Mouse (Mus musculus) liver (tissue): ENCODE results near the gene Rrp12.

ENCODE experiments used
- DNase-seq: peaks from one replicate; pipeline ENCODE4 v3.0.0-alpha.2; 2020; ENCODE audit warnings: mixed read lengths

Rrp12 gene

DNA sequence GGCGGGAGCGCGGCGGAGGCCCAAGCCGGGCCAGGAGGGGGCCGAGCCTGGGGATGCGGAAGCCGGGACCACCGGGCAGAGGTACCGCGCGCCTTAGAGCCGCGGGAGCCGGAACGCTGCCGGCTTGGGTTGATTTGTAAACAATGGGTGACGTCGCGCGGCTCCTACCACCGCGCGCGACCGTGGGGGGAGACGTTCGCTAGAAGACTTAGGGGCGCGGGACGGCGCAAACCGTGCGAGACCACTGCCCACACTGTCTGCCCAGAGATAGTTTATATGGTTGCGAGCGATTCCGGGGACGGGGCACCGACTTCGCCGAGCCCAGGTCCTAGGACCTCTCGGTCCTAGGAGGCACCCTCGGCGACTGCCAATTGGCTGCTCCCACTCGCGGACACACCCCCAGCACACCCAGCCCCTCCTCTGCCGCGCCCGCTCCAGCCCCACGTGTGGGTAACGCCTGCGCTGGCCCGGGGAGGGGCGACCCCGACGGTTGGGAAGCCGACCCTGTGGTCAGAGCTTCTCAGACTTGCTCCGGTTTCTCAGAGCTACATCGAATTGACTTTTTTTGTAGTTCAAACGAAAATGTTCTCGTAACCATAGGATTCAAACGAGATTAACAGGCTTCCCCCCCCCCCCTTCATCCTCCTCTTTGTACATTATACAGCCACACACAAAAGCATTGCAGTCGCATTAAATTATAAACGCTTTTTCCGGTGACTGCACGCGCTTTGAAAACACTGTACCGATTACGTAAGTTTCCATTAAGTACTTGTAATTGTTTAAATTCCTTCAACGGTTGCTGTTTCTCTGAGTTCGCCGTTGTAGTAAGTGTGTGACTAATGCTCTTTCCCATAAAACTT is 47.8 kb downstream of the Rrp12 start, which contains the start of gene Frat2:
TSS of gene Frat2 (minus strand) at position 141 of the 860 bp plus-strand sequence.
- DNase-seq: peak; percentile 93

- peak; percentile 58 for DNase-seq
Measured at GRCm38 (mm10) chr19:41847614-41847991, 48.4 kb downstream of the Rrp12 start.

DNA sequence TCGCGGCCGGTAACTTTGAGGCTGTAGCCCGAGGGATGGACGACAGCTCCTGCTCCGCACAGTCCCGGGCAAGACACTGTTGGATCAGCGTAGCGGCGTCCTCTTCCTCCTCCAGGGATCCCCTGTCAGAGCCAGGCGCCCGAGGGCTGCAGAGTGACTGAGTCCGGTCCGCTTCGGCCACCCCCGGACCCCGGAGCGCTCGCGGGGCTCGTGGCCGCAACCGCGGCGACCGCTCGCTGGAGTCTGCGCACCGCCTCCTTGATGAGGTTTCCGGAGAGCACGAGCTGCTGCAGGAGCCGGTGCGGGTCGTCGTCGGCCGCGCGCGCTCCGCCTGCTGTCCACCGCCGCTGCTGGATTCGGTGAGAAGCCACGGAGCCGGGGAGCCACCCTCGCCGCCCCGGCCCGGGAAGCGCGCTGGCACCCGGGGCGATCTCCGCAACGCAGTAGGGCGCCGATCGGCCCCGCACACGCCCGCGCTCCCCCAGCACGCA is 48.8 kb downstream of the Rrp12 start:
- peak; percentile 59 for DNase-seq

- peak; percentile 23 for DNase-seq
Measured at GRCm38 (mm10) chr19:41846366-41847090, 49.4 kb downstream of the Rrp12 start.

DNA sequence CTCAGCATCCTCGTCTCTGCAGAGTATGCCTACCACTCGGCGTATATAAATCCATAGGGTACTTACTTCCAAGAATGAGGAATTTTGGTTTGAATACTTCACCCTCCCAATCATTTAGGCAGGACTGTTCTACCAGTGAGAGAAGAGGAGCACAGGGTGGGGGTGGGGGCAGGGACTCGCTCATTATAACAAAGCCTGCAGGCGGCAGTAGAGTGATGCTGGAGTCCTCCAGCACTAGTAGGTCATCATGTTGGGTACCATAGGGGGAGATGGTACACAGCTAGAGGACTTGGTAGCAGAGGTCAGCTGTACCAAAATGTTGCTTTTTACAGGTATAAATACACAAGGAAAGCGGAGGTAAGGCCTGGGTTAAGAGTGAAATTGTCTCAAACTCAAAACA is 51.6 kb downstream of the Rrp12 start:
- DNase-seq: peak; percentile 45

DNA sequence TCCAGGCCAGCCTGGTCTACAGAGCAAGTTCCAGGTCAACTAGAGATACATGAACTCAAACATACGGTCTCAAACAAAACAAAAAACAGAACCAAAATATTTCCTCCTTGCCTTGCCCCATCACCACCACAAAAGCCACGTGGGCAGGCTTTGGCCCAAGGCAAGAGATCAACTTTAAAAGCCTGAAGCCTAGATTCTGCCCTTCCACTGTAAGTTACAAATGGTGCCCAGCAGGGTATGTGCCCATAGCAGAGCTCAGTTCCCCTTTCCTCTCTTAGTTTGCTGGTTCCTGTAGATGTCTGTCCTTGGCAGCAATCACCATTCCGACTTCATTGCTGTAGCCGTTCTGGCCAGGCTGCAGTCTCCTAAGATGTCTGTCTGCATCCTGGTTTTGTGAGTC is 53.3 kb downstream of the Rrp12 start:
- DNase-seq: no peak

- no peak for DNase-seq
Measured at GRCm38 (mm10) chr19:41842196-41842595, 53.8 kb downstream of the Rrp12 start.

GRCm38 (mm10) chr19:41841105-41841750 is 54.7 kb downstream of the Rrp12 start:
- no peak for DNase-seq

DNA sequence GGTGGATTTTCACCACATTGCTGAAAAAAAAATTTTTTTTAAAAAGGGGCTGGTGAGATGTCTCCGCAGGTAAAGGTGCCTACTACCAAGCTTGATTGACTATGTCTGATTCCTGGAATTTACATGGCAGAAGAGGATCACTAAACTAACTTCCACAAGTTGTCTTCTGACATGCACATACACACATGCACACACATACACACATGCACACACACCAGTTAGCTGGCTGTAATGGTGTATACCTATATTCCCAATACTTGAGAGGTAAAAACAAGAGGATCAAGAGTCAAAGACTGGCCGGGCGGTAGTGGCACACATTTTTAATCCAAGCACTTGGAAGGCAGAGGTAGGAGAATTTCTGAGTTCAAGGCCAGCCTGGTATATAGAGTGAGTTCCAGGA is 56.3 kb downstream of the Rrp12 start:
- no peak for DNase-seq

DNA sequence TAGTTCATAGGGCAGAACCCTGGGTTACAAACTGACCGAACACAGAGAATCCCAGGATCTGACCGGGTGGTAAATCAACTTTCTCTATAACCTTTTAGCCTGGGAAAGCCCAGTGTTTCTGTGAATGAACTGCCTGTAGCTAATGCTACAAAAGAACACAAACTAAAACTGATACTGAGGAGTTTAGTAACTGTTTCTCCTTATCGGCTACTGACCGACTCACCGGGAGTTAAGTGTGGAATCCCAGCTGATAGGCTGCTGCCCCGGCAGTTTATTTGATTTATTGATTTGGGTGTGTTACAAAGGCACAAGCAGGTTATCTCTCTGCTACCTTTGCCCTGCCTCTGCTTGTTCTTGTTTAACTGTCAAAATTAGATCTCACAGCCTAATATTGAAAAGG is 57.2 kb downstream of the Rrp12 start:
- DNase-seq: peak; percentile 67

- DNase-seq: peak; percentile 73
Measured at GRCm38 (mm10) chr19:41837917-41838261, 58.1 kb downstream of the Rrp12 start.

GRCm38 (mm10) chr19:41837194-41837916 is 58.6 kb downstream of the Rrp12 start:
- DNase-seq: peak; percentile 72

GRCm38 (mm10) chr19:41836719-41837118 is 59.3 kb downstream of the Rrp12 start:
- no peak for DNase-seq

GRCm38 (mm10) chr19:41835816-41836215 is 60.2 kb downstream of the Rrp12 start:
- DNase-seq: peak; percentile 94

- no peak for DNase-seq
Measured at GRCm38 (mm10) chr19:41835407-41835806, 60.6 kb downstream of the Rrp12 start.

DNA sequence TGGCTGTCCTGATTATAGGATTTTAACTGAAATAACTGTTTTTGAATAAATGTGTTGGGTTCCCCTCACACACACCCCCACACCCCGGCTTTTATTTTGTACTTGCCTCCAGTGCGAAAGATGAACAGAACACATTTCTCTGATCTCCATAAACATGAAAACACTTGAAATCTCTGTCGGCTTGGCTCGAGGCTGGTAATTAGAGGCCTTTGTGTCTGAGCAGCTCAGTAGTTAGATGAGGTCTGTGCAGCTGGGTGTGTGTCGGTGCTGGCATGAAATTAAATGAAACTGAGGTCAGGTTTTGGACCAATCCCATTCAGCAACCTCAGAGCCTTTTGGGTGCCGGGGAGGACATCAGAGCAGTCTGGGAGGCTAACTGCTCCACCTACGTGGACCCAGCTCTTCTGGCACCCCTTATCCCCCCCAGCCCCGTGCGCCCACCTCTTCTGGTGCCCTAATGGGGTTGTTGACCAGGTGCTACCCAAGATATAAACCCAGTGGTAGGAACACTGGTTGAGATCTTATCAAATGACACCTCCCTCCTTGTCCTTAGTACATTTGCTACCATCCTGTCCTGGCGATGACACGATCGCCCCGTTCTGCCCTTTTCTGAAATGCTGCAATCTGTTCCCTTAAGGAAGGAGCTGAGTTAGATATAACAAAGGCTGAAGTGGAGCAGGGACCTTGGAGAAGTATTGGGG is 63.3 kb downstream of the Rrp12 start:
- no peak for DNase-seq

- peak; percentile 48 for DNase-seq
Measured at GRCm38 (mm10) chr19:41831718-41832391, 64.1 kb downstream of the Rrp12 start.

GRCm38 (mm10) chr19:41831101-41831570 is 64.8 kb downstream of the Rrp12 start:
- DNase-seq: peak; percentile 50

DNA sequence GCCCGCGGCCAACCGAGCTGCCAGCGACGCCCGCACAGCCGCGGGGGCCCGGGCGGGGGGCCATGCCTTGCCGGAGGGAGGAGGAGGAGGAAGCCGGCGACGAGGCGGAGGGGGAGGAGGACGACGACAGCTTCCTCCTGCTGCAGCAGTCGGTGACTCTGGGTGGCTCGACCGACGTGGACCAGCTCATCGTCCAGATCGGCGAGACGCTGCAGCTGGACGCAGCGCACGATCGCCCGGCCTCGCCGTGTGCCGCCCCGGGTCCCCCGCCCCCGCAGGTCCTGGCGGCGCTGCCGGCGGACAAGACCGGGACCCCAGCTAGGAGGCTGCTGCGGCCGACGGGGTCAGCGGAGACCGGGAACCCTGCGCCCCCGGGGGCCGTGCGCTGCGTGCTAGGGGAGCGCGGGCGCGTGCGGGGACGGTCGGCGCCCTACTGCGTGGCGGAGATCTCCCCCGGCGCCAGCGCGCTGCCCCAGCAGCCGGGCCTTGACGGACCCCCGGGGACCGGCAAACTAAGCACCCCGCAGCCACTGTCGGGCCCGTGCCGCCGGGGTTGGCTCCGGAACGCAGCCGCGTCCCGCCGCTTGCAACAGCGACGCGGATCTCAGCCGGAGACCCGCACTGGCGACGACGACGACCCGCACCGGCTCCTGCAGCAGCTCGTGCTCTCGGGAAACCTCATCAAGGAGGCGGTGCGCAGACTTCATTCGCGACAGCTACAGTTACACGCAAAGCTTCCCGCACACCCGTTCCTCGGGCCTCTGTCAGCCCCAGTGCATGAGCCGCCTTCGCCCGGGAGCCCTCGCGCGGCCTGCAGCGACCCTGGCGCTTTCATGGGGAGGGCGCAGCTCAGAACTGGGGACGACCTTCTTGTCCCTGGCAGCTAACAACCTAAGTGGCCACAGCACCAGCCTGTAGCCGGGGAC is 65.6 kb downstream of the Rrp12 start:
- peak; percentile 73 for DNase-seq
